Mouse (Mus musculus) testis, adult 2 months (tissue): Measurements from ENCODE around the gene Dusp16. TPM values are rescaled to one million over a fixed set of nuclear protein-coding genes. Genes with fewer than 3 reads are reported as not detected.

Experiments
- H3K27ac ChIP-seq: fragments of 200-500 bp; 2 replicates; pipeline ENCODE4 v1.5.1; 2012; ENCODE audit warnings: low read depth, low read length; ENCODE audit not compliant: control insufficient read depth, insufficient read depth
- H3K27me3 ChIP-seq: fragments of 200-500 bp; 2 replicates; pipeline ENCODE4 v1.6.1; 2012; ENCODE audit warnings: mild to moderate bottlenecking, low read length, moderate library complexity; ENCODE audit not compliant: control insufficient read depth, insufficient read depth
- H3K36me3 ChIP-seq: fragments of 200-500 bp; 2 replicates; pipeline ENCODE4 v1.6.1; 2012; ENCODE audit warnings: mild to moderate bottlenecking, low read length; ENCODE audit not compliant: control insufficient read depth, insufficient read depth
- H3K4me1 ChIP-seq: fragments of 200-500 bp; 2 replicates; pipeline ENCODE4 v1.6.1; 2012; ENCODE audit warnings: low read length; ENCODE audit not compliant: control insufficient read depth, insufficient read depth
- H3K4me3 ChIP-seq: fragments of 200-500 bp; 2 replicates; pipeline ENCODE4 v1.5.1; 2012; ENCODE audit warnings: low read depth, mild to moderate bottlenecking, low read length, moderate library complexity, mixed read lengths; ENCODE audit not compliant: control insufficient read depth
- CTCF ChIP-seq: fragments of 200-500 bp; IDR thresholded peaks from 2 replicates; pipeline ENCODE4 v1.5.1; 2012; ENCODE audit warnings: low read depth, mild to moderate bottlenecking, inconsistent platforms, low read length, moderate library complexity; ENCODE audit not compliant: control insufficient read depth, insufficient read depth, insufficient replicate concordance
- POLR2A ChIP-seq: fragments of 200-500 bp; IDR thresholded peaks from 2 replicates; pipeline ENCODE4 v1.6.1; 2012; ENCODE audit warnings: low read depth, mild to moderate bottlenecking, inconsistent platforms, low read length, moderate library complexity; ENCODE audit not compliant: control insufficient read depth
- polyA plus RNA-seq: library from polyadenylated mRNA; depleted of rRNA; stranded (reverse); fragments of >200 nt; gene quantifications from 2 replicates; pipeline ENCODE4 v1.2.3, GENCODE M21; 2012

The Dusp16 gene
- polyA plus RNA-seq, 1 experiment, result 11.0 TPM

GRCm38 (mm10) chr6:134786426-134786825 lies 6.0 kb downstream of the Dusp16 start:
- Histone ChIP-seq H3K4me1 (no peaks in the 10 kb centered on the region; the same call in 1 of the 2 replicates), H3K36me3 (no peaks in the 10 kb centered on the region), H3K4me3 (no peak overlapping the region), H3K27me3 (no peaks in the 10 kb centered on the region), H3K27ac (no peak overlapping the region)
- no peak for TF ChIP-seq CTCF
- TF ChIP-seq POLR2A, result no peak

- no peaks in the 10 kb centered on the region for H3K36me3 ChIP-seq
- H3K27ac ChIP-seq, result no peak overlapping the region
- no peaks in the 10 kb centered on the region for H3K4me1 ChIP-seq
- H3K4me3 ChIP-seq, result no peak overlapping the region
- TF ChIP-seq CTCF, result no peak
- TF ChIP-seq POLR2A, result no peak
- H3K27me3 ChIP-seq, result no peaks in the 10 kb centered on the region
Observed at GRCm38 (mm10) chr6:134782900-134783299, 9.5 kb downstream of the Dusp16 start.

- H3K36me3 ChIP-seq, result no peaks in the 10 kb centered on the region
- H3K27ac ChIP-seq, result no peak overlapping the region
- no peak for TF ChIP-seq CTCF
- no peak for TF ChIP-seq POLR2A
- no peaks in the 10 kb centered on the region for H3K4me1 ChIP-seq
- H3K27me3 ChIP-seq, result no peaks in the 10 kb centered on the region
- no peak overlapping the region for H3K4me3 ChIP-seq
Observed at GRCm38 (mm10) chr6:134781494-134781913, 10.9 kb downstream of the Dusp16 start.

DNA sequence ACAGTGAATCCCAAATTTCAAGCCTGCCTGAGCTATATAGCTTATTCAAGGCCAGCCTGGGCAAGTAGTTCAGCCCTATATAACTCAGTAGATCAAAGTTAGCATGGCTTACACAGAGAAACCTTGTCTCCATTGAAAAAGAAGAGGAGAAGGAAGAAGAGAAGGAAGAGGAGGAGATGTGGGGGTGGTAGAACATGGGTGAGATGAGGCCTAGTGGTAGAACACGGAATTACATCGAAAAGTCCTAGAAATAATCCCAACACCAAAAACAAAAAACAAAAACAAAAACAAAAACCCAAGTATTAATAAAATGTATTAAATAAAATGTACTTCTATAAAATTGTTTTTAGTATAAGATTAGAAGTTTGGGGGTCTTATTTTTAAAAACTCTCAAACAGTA lies 12.4 kb downstream of the Dusp16 start:
- H3K4me1 ChIP-seq, result no peaks in the 10 kb centered on the region

DNA sequence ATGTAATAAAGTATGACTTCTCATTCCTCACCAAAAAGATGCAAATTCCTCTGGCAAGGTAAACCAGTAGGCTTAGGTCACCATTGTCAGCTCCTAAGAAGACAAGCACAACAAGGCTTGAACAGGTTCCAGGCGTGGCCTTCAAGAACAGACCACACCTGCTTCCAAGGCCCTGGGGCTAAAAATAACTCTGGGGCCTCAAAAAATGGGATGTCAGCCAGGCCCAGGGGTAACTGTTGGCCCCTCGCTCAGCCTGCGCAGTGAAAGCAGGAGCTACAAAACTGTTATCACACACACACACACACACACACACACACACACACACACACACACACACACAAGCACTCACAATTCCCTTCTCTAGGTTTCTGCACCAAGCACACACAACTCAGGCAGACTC lies 18.5 kb downstream of the Dusp16 start:
- Histone ChIP-seq H3K27ac (no peak overlapping the region), H3K4me3 (no peak overlapping the region), H3K27me3 (no peaks in the 10 kb centered on the region), H3K4me1 (no peaks in the 10 kb centered on the region), H3K36me3 (no peaks in the 10 kb centered on the region)
- TF ChIP-seq POLR2A (no peak), CTCF (no peak)

More for the DNA sequence above, 12.4 kb downstream of the Dusp16 start:
- no peak overlapping the region for H3K4me3 ChIP-seq
- H3K27ac ChIP-seq, result no peak overlapping the region
- H3K27me3 ChIP-seq, result no peaks in the 10 kb centered on the region
- H3K36me3 ChIP-seq, result no peaks in the 10 kb centered on the region
- TF ChIP-seq POLR2A (no peak), CTCF (no peak)

- H3K27ac ChIP-seq, result no peak overlapping the region
- no peaks in the 10 kb centered on the region for H3K4me1 ChIP-seq
- no peaks in the 10 kb centered on the region for H3K36me3 ChIP-seq
- H3K4me3 ChIP-seq, result no peak overlapping the region
- TF ChIP-seq POLR2A (no peak), CTCF (no peak)
- no peaks in the 10 kb centered on the region for H3K27me3 ChIP-seq
Observed at GRCm38 (mm10) chr6:134773292-134773893, 19.0 kb downstream of the Dusp16 start.

DNA sequence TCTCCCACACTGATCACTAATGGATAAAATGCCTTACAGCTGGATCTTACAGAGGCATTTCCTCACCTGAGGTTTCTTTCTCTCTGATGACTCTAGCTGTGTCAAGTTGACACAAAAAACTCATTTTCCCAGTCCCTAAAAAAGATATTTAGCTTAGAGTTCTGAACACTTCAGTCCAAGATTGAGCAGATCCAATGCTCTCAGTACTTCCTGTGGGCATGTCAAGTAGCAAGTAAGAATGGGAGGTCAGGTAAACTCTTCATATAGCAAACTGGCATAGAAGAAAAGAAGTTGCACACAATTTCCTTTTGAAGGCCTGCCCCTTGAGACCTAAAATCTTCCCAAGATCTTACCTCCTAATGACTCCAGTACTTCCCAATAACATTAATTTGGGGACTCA lies 22.1 kb downstream of the Dusp16 start:
- TF ChIP-seq POLR2A (no peak), CTCF (no peak)
- no peaks in the 10 kb centered on the region for H3K4me1 ChIP-seq
- no peak overlapping the region for H3K27ac ChIP-seq
- no peak overlapping the region for H3K4me3 ChIP-seq
- no peaks in the 10 kb centered on the region for H3K36me3 ChIP-seq
- H3K27me3 ChIP-seq, result no peaks in the 10 kb centered on the region
